Mouse (Mus musculus): Measurements from ENCODE around the gene Cldn19. TPM values are rescaled to one million over a fixed set of nuclear protein-coding genes. Genes with fewer than 3 reads are reported as not detected.

Gene Cldn19
- total RNA-seq, 1 experiment from 2014 or later: not detected

GRCm38 (mm10) chr4:119294415-119295133 lies 39.4 kb downstream of the Cldn19 start, which contains the start of gene Ybx1:
Gene Ybx1, minus strand, starts transcription at chr4:119294604.
- ATAC-seq (replicated peaks; ENCODE audit: low read depth, poor library complexity, severe bottlenecking): peak; percentile 97

DNA sequence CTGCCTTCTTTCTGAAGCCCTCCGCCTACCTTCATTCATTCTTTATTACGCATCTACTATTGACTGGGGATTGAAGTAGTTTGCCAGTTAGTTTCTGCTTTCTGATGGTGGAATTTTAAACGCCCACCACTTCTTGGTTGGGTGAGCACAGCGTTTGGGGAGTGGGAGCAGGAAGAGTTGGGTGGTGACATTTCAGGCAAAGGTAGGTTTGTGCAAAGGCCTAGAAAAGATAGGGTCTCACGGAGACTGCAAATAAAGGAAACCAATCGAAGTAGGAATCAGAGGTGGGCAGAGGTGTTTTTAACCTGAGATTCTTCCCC lies 39.9 kb downstream of the Cldn19 start:
- no peak for ATAC-seq (replicated peaks; ENCODE audit: low read depth, poor library complexity, severe bottlenecking)

DNA sequence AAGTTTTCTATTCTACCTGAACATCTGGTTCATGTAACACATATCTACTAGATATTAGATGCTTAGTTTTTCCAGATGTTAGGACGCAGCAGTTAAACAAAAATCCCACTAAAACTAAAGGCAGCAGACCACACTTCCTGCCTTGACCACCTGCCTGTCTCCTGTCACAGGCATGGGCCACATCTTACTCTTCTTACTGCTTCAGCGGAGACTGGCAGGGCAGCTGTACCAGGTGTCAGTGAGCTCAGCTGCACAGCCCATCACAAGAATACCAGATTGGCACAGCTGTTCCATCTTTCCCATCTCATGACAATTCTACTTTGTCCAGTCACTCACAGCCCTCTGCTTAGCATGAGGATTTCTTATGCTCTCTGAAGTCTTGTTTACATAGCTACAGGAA lies 42.1 kb downstream of the Cldn19 start:
- ATAC-seq (replicated peaks; ENCODE audit: low read depth, poor library complexity, severe bottlenecking): no peak

DNA sequence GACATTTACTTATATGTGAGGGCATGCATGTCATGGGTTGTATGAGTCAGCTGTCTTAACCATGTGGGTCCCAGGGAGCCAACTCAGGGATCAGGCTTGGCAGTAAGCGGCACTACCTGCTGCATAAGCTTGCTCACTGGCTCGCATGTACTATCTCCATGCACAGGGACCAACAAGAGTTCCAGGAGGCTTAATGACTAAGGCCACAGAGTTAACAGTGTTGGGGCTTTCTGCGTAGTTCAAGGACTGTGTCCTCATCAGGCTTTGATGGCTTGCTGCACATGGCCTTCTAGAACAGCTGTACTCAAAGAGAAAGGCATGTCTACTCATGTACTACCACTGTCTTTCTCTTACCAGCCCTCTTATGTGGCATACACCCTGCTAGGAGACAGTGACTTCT lies 45.5 kb downstream of the Cldn19 start:
- ATAC-seq (replicated peaks; ENCODE audit: low read depth, poor library complexity, severe bottlenecking): no peak

DNA sequence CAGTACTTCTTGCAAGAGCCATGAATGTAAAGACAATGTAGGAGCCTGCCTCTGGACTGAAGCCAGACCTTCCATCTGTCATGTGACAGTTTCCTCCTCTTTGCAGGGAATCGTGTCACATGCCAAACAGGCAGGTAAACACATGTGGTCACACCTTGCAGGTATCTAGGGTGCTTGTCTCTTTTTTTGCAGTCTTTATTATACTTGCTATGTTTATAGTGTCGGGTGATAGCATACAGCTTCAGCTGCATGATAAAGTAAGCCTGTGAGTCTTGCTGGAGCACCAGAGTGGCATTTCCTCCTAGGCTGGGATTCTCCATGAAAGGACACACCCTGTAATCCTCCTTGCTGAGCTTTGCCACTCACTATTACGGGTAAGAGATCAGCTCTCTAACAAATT lies 46.6 kb downstream of the Cldn19 start:
- no peak for ATAC-seq (replicated peaks; ENCODE audit: low read depth, poor library complexity, severe bottlenecking)

DNA sequence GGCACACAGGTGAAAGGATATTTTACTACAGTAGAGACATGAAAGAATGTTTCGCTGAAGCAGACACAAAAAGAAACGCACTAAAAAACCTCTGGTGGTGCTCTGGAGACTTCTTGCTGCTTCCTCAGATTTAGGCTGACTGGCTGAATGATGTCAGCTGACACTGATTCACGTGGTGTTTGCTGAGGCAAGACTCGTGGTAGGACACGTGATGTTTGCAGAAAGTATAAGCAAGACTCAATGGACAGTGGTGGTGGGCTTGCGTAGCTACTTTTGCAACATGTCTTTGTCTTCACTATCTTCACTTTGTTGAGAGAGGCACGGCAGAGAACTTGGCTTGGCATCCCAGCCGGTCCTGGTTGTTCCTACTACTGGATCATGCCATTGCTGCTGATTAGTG lies 48.1 kb downstream of the Cldn19 start:
- no peak for ATAC-seq (replicated peaks; ENCODE audit: low read depth, poor library complexity, severe bottlenecking)

DNA sequence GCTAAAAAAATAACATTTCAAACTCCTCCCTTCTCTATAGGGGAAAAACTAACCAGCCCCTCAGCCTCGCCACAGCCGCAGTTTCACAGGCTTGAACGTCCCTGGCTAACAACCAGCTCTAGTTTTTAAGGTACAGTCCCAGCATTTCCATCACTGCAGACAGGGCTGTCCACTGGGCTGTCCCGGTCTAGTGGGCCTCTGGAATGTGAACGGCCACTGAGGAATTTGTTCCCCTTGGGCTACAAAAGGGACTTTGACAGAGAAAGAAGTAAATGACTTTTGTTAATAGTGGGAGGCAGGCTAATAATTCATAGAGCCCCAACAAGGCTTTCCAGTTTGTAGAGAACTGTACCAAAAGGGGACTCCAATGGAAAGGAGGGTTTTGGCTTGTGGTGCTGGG lies 50.2 kb downstream of the Cldn19 start:
- ATAC-seq (replicated peaks; ENCODE audit: low read depth, poor library complexity, severe bottlenecking): no peak

Other genes starting within 250 kb of the Cldn19 start
- 6.1 and 7.9 TPM in 2 replicates for gene Slc2a1, start 146.7 kb upstream of the Cldn19 start, total RNA-seq (2017)
- 4.1 and 5.2 TPM in 2 replicates for gene Zfp691, start 81.2 kb upstream of the Cldn19 start, total RNA-seq (2017)
- gene Ermap, start 65.4 kb upstream of the Cldn19 start, total RNA-seq (2017): 74.0 and 90.5 TPM in 2 replicates
- gene Svbp, start 60.1 kb upstream of the Cldn19 start, total RNA-seq (2017): 26.0 and 219 TPM in 2 replicates
- 0.59 TPM in 1 of 2 replicates, not detected in the other for gene Tmem269, start 37.2 kb upstream of the Cldn19 start, total RNA-seq (2017)
- 6.9 and 14.6 TPM in 2 replicates for gene AU022252, start 22.7 kb upstream of the Cldn19 start, total RNA-seq (2017)
- gene P3h1, start 22.5 kb upstream of the Cldn19 start, total RNA-seq (2017): 5.1 and 11.5 TPM in 2 replicates
- 1,378 and 1,487 TPM in 2 replicates for gene Ybx1, start 39.2 kb downstream of the Cldn19 start, total RNA-seq (2017)
- 118 and 146 TPM in 2 replicates for gene Ppih, start 65.1 kb downstream of the Cldn19 start, total RNA-seq (2017)
- not detected in 2 replicates for gene Ccdc30, start 160.1 kb downstream of the Cldn19 start, total RNA-seq (2017)
- gene Ppcs, start 167.0 kb downstream of the Cldn19 start, total RNA-seq (2017): 13.7 and 16.0 TPM in 2 replicates
- not detected in 2 replicates for gene Zmynd12, start 167.4 kb downstream of the Cldn19 start, total RNA-seq (2017)
- gene Rimkla, start 237.2 kb downstream of the Cldn19 start, total RNA-seq (2017): not detected in 2 replicates